Mouse (Mus musculus): ENCODE results near the gene Nsf. TPM values are rescaled to one million over a fixed set of nuclear protein-coding genes. Genes with fewer than 3 reads are reported as not detected.
"Not testable (repeated sequence)": the region's sequence is repeated elsewhere in the genome, so short reads cannot be mapped to it uniquely, and the experiment has no call there.

Nsf gene
- polyA plus RNA-seq (2014; fragmentation: Nextera tagmentation; extraction: Ambion mirVana), result 59.1 and 65.4 TPM in 2 replicates

DNA sequence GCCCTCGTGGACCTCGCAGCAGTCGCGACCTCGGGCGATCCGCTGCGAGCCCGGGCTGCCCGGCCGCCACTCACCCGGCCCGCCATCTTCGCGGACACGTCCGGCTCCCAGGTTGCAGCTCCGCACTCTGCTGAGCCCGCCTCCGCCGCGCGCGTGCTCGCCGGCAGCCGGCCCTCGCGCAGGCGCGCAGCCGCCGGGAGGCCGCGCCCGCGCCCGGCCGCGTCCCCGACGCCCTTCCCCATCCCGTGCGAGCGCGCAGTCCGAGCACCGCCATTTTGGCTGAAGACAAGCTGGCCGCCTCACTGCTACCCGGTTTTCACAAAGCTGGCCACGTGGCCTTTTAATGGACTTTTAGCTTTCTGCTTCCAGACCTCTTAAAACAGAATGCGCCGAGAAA lies at the start of gene Nsf:
Gene Nsf (minus strand): TSS at position 161 of the 397 bp plus-strand sequence.
- under 1% methylated on average over 48 of the region's 53 CpGs for WGBS
- H3K9ac ChIP-seq (ENCODE audit: low read length), result peak within 1 kb of the TSS; percentile 94
- no peaks in the 10 kb centered on the region for H3K9me3 ChIP-seq (ENCODE audit: control insufficient read depth, low read length)
- peak within 1 kb of the TSS; percentile 69 for H3K4me2 ChIP-seq
- no peaks in the 10 kb centered on the region for H3K27me3 ChIP-seq (ENCODE audit: control insufficient read depth, insufficient read depth, low read length)
- DNase-seq (ENCODE audit: low spot score, missing footprints), result peak; percentile 98
- H3K4me3 ChIP-seq (ENCODE audit: low read depth, low read length), result peak within 1 kb of the TSS; percentile 84
- H3K4me1 ChIP-seq (ENCODE audit: control insufficient read depth, insufficient read depth, low read length), result peaks cover 12% of the 10 kb centered on the region
- no peak within 1 kb of the TSS; the same call in 1 of the 2 replicates for H3K27ac ChIP-seq (ENCODE audit: low read depth, low read length)
- peak; percentile 95 for ATAC-seq (ENCODE audit: low FRiP score)
- H3K36me3 ChIP-seq (ENCODE audit: control insufficient read depth, insufficient read depth, low read length), result no peaks in the 10 kb centered on the region

- Histone ChIP-seq H3K4me3 (ENCODE audit: low read depth, low read length) (no peak overlapping the region), H3K27ac (ENCODE audit: low read depth, low read length) (no peak overlapping the region), H3K36me3 (ENCODE audit: control insufficient read depth, insufficient read depth, low read length) (no peaks in the 10 kb centered on the region), H3K27me3 (ENCODE audit: control insufficient read depth, insufficient read depth, low read length) (no peaks in the 10 kb centered on the region), H3K4me2 (no peak overlapping the region), H3K4me1 (ENCODE audit: control insufficient read depth, insufficient read depth, low read length) (no peaks in the 10 kb centered on the region), H3K9me3 (ENCODE audit: control insufficient read depth, low read length) (no peaks in the 10 kb centered on the region), H3K9ac (ENCODE audit: low read length) (no peak overlapping the region)
- 77% methylated on average over 9 of the region's 9 CpGs for WGBS
- no peak for ATAC-seq (ENCODE audit: low FRiP score)
- no peak for DNase-seq (ENCODE audit: low spot score, missing footprints)
Measured at GRCm38 (mm10) chr11:104003397-104003796, 49.5 kb upstream of the Nsf start.

GRCm38 (mm10) chr11:104002191-104002590 lies 48.3 kb upstream of the Nsf start:
- H3K9ac ChIP-seq (ENCODE audit: low read length), result no peak overlapping the region
- ATAC-seq (ENCODE audit: low FRiP score), result no peak
- no peaks in the 10 kb centered on the region for H3K27me3 ChIP-seq (ENCODE audit: control insufficient read depth, insufficient read depth, low read length)
- H3K9me3 ChIP-seq (ENCODE audit: control insufficient read depth, low read length), result no peaks in the 10 kb centered on the region
- H3K4me2 ChIP-seq, result no peak overlapping the region
- no peak overlapping the region for H3K4me3 ChIP-seq (ENCODE audit: low read depth, low read length)
- 87% methylated on average over 5 of the region's 5 CpGs for WGBS
- H3K4me1 ChIP-seq (ENCODE audit: control insufficient read depth, insufficient read depth, low read length), result no peaks in the 10 kb centered on the region
- DNase-seq (ENCODE audit: low spot score, missing footprints), result no peak
- no peaks in the 10 kb centered on the region for H3K36me3 ChIP-seq (ENCODE audit: control insufficient read depth, insufficient read depth, low read length)
- H3K27ac ChIP-seq (ENCODE audit: low read depth, low read length), result no peak overlapping the region

DNA sequence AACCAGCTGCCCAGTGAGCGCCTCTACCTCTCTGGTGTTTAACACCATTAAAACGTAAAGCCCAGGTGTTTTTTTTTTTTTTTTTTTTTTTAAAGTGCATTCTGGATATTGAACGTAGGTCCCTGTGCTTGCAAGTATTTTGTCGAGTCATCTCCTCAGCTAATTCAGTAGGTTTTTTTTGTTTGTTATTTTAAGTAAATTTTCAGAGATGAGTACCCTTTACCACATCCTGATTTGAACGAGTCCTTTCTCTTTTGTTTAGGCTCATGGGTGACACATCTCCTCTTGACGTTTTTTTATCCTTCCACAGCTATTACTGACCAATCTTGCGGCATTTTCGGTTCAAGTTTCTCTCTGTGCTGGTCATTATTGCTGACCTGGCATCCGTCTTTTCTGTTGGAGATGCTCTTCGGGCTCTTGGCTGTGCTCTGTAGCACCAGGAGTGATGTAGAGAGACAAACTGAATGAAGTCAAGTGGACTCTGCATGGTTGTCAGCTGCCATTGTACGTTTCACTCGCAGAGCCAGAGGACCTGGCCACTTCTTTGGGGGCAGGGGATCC lies 47.6 kb upstream of the Nsf start:
- Histone ChIP-seq H3K9ac (ENCODE audit: low read length) (no peak overlapping the region), H3K4me3 (ENCODE audit: low read depth, low read length) (no peak overlapping the region), H3K4me2 (no peak overlapping the region), H3K9me3 (ENCODE audit: control insufficient read depth, low read length) (no peaks in the 10 kb centered on the region), H3K27me3 (ENCODE audit: control insufficient read depth, insufficient read depth, low read length) (no peaks in the 10 kb centered on the region), H3K4me1 (ENCODE audit: control insufficient read depth, insufficient read depth, low read length) (no peaks in the 10 kb centered on the region), H3K27ac (ENCODE audit: low read depth, low read length) (no peak overlapping the region), H3K36me3 (ENCODE audit: control insufficient read depth, insufficient read depth, low read length) (no peaks in the 10 kb centered on the region)
- ATAC-seq (ENCODE audit: low FRiP score) (no peak), DNase-seq (ENCODE audit: low spot score, missing footprints) (no peak)
- WGBS, result 84% methylated on average over 12 of the region's 12 CpGs

DNA sequence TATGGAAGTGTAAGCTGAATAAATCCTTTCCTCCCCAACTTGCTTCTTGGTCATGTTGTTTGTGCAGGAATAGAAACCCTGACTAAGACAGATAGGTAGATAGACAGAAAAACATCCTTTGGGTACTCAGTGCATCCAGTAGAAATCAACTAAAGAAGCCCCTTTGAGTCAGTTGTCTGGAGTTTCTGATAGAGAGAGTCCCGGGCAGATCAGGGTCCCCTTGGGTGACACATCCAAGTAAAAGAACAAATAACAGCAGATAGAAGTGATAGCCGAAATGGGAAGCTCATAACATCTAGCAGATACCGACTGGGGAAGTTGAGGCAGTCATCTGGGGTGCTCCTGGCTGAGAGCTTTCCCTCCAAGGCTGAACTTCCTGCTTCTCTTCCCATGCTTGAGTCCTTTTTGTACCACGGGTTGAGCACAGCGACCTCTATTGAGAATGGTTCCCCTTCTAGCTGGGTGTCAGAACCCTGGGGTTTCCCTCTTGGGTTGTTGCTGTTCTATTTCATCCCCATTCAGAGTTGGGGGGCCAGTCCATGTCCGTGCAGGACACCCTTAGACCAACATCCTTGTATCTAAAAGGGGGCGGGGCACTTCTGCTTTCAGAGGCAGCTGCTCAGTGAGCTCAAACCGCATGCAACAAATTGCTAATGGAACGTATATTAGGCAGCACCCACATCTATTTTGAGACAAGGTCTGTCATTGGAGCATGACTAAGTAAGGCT lies 47.0 kb upstream of the Nsf start:
- H3K4me2 ChIP-seq, result no peak overlapping the region
- WGBS, result 76% methylated on average over 9 of the region's 9 CpGs
- no peak overlapping the region for H3K4me3 ChIP-seq (ENCODE audit: low read depth, low read length)
- no peaks in the 10 kb centered on the region for H3K27me3 ChIP-seq (ENCODE audit: control insufficient read depth, insufficient read depth, low read length)
- H3K4me1 ChIP-seq (ENCODE audit: control insufficient read depth, insufficient read depth, low read length), result no peaks in the 10 kb centered on the region
- H3K36me3 ChIP-seq (ENCODE audit: control insufficient read depth, insufficient read depth, low read length), result no peaks in the 10 kb centered on the region
- H3K27ac ChIP-seq (ENCODE audit: low read depth, low read length), result no peak overlapping the region
- no peaks in the 10 kb centered on the region for H3K9me3 ChIP-seq (ENCODE audit: control insufficient read depth, low read length)
- no peak for DNase-seq (ENCODE audit: low spot score, missing footprints)
- ATAC-seq (ENCODE audit: low FRiP score), result no peak
- H3K9ac ChIP-seq (ENCODE audit: low read length), result no peak overlapping the region

GRCm38 (mm10) chr11:103998737-103999136 lies 44.9 kb upstream of the Nsf start:
- Histone ChIP-seq H3K9me3 (ENCODE audit: control insufficient read depth, low read length) (no peaks in the 10 kb centered on the region), H3K4me3 (ENCODE audit: low read depth, low read length) (no peak overlapping the region), H3K27me3 (ENCODE audit: control insufficient read depth, insufficient read depth, low read length) (no peaks in the 10 kb centered on the region), H3K36me3 (ENCODE audit: control insufficient read depth, insufficient read depth, low read length) (no peaks in the 10 kb centered on the region), H3K4me2 (no peak overlapping the region), H3K9ac (ENCODE audit: low read length) (no peak overlapping the region), H3K27ac (ENCODE audit: low read depth, low read length) (no peak overlapping the region), H3K4me1 (ENCODE audit: control insufficient read depth, insufficient read depth, low read length) (no peaks in the 10 kb centered on the region)
- no peak for ATAC-seq (ENCODE audit: low FRiP score)
- WGBS, result 84% methylated on average over 5 of the region's 5 CpGs
- DNase-seq (ENCODE audit: low spot score, missing footprints), result no peak

DNA sequence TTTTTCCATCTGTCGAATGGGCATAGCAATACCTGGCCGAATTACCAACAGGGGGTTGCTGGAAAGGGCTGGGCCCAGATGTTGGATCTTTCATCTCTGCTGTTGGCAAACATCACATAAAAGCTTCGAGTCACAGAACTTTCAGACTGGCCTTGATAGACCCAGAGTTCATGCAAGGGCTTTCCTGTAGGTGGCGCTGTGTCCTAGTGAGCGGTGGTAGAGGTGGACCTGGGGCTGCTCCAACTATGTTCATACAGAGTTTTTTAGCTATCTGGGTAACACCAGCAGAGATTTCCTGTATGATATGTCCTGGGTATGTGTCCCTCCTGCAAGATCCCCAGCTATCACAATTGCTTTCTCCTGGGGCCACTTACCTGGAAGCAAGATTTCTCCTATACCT lies 43.5 kb upstream of the Nsf start:
- Histone ChIP-seq H3K9me3 (ENCODE audit: control insufficient read depth, low read length) (no peaks in the 10 kb centered on the region), H3K27ac (ENCODE audit: low read depth, low read length) (no peak overlapping the region), H3K4me3 (ENCODE audit: low read depth, low read length) (no peak overlapping the region), H3K9ac (ENCODE audit: low read length) (no peak overlapping the region), H3K4me2 (no peak overlapping the region), H3K36me3 (ENCODE audit: control insufficient read depth, insufficient read depth, low read length) (no peaks in the 10 kb centered on the region), H3K27me3 (ENCODE audit: control insufficient read depth, insufficient read depth, low read length) (no peaks in the 10 kb centered on the region), H3K4me1 (ENCODE audit: control insufficient read depth, insufficient read depth, low read length) (no peaks in the 10 kb centered on the region)
- DNase-seq (ENCODE audit: low spot score, missing footprints) (peak; percentile 94), ATAC-seq (ENCODE audit: low FRiP score) (no peak)
- WGBS, result 15% methylated on average over 5 of the region's 5 CpGs

- Histone ChIP-seq H3K4me3 (ENCODE audit: low read depth, low read length) (no peak overlapping the region), H3K9ac (ENCODE audit: low read length) (no peak overlapping the region), H3K9me3 (ENCODE audit: control insufficient read depth, low read length) (no peaks in the 10 kb centered on the region), H3K27me3 (ENCODE audit: control insufficient read depth, insufficient read depth, low read length) (no peaks in the 10 kb centered on the region), H3K36me3 (ENCODE audit: control insufficient read depth, insufficient read depth, low read length) (no peaks in the 10 kb centered on the region), H3K27ac (ENCODE audit: low read depth, low read length) (no peak overlapping the region), H3K4me1 (ENCODE audit: control insufficient read depth, insufficient read depth, low read length) (no peaks in the 10 kb centered on the region), H3K4me2 (no peak overlapping the region)
- WGBS, result 80% methylated on average over 4 of the region's 4 CpGs
- no peak for DNase-seq (ENCODE audit: low spot score, missing footprints)
- ATAC-seq (ENCODE audit: low FRiP score), result no peak
Measured at GRCm38 (mm10) chr11:103992638-103993037, 38.8 kb upstream of the Nsf start.

DNA sequence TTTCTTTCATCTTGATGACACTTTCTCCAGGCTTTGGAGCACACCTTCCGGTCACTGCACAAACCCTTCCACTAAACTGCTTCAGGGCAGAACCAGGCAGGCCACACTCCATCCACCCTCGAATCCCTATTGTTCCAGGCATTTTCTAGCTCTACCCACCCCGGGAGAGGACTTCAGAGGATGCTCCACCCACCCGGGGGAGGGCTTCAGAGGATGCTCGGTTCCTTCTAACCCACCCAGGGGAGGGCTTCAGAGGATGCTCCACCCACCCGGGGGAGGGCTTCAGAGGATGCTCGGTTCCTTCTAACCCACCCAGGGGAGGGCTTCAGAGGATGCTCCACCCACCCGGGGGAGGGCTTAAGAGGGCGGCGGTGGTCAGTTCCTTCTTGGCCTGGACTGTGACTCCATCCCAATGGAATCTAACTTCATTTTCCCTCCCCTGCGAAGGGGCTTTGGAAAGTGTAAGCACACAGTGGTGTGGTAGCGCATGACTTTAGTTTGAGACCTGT lies 36.2 kb upstream of the Nsf start:
- H3K4me1 ChIP-seq (ENCODE audit: control insufficient read depth, insufficient read depth, low read length); H3K27me3 ChIP-seq (ENCODE audit: control insufficient read depth, insufficient read depth, low read length); H3K9me3 ChIP-seq (ENCODE audit: control insufficient read depth, low read length); H3K9ac ChIP-seq (ENCODE audit: low read length); H3K27ac ChIP-seq (ENCODE audit: low read depth, low read length); H3K4me2 ChIP-seq; H3K4me3 ChIP-seq (ENCODE audit: low read depth, low read length); H3K36me3 ChIP-seq (ENCODE audit: control insufficient read depth, insufficient read depth, low read length): not testable (repeated sequence)
- 11% methylated on average over 12 of the region's 12 CpGs for WGBS
- DNase-seq (ENCODE audit: low spot score, missing footprints), result peak; percentile 84
- peak; percentile 91 for ATAC-seq (ENCODE audit: low FRiP score)

Data from midbrain, embryonic 11.5 days (tissue).